Mouse (Mus musculus): ENCODE data around the gene 4921504E06Rik. TPM values are rescaled to one million over a fixed set of nuclear protein-coding genes. Genes with fewer than 3 reads are reported as not detected.

4921504E06Rik gene
- total RNA-seq (2021): not detected
- long read RNA-seq, experiment 1: 0 reads
- long read RNA-seq, experiment 2: 0 reads

DNA sequence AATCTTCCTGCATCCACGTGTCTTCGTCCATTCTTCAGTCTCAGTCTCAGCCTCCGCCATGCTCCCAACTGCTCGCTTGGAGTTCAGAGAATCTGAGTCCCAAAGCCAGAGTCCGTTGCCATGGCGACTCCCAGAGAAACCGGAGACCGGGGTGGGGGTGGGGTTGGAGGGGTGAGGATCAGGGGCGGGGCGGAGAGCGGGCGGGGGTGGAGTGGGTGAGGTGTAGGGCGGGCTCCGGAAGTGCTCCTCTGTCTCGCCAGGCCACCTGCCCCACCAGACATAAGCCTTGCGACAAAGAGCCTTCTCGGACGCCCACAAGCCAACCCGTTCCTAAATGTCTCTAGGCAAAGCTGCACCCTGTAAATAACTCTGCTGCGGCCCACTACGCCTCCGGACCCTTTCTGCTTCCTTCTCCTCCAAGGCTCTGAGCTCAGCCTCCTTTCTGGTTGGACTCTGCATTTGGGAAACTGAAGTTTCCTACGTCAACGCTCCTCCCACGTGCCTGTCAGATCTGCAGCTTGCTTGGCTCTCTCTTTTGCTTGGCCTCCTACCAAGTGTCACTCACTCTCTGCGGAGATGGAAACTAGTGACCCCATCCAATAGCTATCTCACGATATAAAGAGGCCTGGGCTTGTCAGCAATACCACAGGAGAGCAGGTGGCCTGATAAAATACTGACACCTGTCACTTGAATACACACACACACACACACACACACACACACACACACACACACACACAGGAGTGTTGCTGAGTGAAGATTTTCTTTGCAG is at the start of gene 4921504E06Rik:
Gene 4921504E06Rik (minus strand): TSS at position 94 of the 772 bp plus-strand sequence.
- intact Hi-C loops (cut with DNase I): loop anchor here (5.0 kb wide), 1 partner anchor 103 kb away; the partner anchor contains the start of gene Otud1
- DNase-seq (ENCODE audit: low spot score in 2 of 2): peak; percentile 84 to 93

DNA sequence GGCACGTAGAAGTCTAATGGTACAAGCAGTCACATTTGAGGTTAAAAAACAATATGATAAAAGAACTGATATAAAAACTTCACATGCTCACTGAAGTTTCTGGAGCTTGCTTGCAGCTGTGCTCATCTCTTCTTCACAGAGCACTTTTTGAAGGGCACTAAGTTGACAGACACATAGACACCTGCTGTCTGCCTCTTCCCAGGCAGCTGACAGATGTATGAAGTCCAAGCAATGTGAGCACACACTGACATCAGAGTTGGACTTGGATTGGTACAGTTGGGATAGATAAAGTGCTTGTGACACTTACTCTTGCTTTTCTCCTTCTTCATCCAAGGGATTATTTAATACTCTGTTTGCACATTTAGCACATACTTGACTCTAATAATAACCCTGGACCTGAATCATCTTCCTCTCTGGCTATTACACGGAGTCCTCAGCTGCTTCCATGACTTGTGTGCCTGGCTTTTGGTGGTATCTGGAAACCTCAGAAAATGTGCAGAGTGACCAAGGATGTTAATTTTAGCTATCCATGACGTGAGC is 47.7 kb upstream of the 4921504E06Rik start:
- no peak for DNase-seq (ENCODE audit: low spot score in 2 of 2)
- intact Hi-C loops (cut with DNase I): no loop called here

DNA sequence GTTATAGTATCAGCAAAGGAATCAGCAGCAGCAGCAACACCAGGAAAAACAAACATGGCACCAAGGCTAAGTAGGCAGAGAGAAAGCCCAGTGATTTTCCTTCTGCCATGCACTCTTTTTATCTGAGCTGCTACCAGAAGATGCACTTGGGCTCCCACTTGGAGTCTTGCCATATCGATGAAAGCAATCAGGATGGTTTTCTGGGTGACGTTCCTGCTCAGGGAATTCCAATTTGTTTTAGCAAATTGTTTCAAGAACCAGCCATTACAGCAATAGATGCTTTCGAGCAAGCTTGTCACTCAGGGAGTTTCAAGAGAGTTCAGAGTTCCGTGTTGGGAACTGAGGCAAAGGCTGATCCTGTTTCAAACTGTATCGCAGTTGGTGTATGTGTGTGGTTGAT is 47.1 kb upstream of the 4921504E06Rik start:
- no peak for DNase-seq (ENCODE audit: low spot score in 2 of 2)
- intact Hi-C loops (cut with DNase I): no loop called here

GRCm38 (mm10) chr2:19599801-19600200 is 46.1 kb upstream of the 4921504E06Rik start:
- intact Hi-C loops (cut with DNase I): no loop called here
- DNase-seq (ENCODE audit: low spot score in 2 of 2): peak in 1 of 2 experiments; percentile 12

- no peak for DNase-seq (ENCODE audit: low spot score in 2 of 2)
- intact Hi-C loops (cut with DNase I): no loop called here
These were observed 43.3 kb upstream of the 4921504E06Rik start for GRCm38 (mm10) chr2:19596988-19597387.

DNA sequence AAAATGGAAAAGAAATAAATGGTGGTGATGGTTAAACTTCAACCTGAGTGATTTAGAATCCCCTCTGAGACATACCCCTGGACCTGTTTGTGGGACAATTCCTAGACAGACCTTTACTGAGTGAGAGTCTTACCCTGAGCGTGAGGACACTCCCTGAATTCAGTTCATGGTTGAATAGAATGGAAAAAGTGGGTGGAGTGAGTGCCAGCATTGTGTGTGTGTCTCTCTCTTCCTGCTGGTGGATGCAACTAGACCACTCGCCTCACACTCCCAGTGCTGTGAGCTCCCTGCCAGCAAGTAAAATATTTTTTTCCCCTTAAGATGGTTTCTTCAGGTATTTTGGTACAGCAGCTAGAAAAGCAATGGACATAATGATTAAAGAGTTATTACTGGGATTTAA is 42.7 kb upstream of the 4921504E06Rik start:
- intact Hi-C loops (cut with DNase I): no loop called here
- DNase-seq (ENCODE audit: low spot score in 2 of 2): no peak

- DNase-seq (ENCODE audit: low spot score in 2 of 2): no peak
- intact Hi-C loops (cut with DNase I): no loop called here
These were observed 41.1 kb upstream of the 4921504E06Rik start for GRCm38 (mm10) chr2:19594856-19595255.

DNA sequence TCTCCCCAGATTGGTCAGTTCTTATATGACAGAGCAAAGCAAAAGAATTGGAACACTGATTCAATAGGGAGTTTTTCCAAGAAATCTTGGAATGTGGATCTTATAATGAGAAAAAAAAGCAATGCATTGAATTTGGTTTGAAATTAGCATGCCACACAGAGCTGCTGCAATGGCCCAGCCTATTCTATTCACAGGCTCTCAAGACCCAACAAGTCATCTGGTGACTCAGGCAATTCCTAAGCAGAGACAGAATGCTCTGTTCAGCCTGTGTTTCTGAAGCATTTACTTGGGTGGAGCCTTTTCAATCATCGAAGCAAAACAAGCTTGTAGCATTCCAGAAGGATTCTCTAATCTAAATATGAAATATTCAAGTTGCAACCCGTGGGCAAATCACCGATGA is 26.1 kb upstream of the 4921504E06Rik start:
- intact Hi-C loops (cut with DNase I): no loop called here

DNA sequence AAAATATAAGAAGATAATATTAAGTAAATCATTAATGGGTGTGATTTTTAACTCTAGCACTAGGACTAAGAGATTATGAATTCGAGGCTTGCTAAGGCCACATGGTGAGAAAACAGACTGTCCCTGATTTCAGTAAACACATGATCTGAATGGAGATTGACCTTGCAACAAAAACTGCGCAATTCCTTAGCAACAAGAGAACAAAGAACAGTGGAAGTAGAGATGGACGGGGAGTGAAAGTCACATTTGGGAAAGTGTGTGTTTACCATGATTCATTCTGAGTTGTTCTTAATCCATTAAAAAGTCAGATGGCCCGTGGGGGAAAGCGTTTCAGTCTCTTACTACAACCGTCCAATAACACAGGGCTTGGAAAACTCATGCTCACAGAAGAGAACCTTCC is 25.5 kb upstream of the 4921504E06Rik start:
- no peak for DNase-seq (ENCODE audit: low spot score in 2 of 2)
- intact Hi-C loops (cut with DNase I): no loop called here

More for the DNA sequence above, 26.1 kb upstream of the 4921504E06Rik start:
- no peak for DNase-seq (ENCODE audit: low spot score in 2 of 2)

- DNase-seq (ENCODE audit: low spot score in 2 of 2): no peak
- intact Hi-C loops (cut with DNase I): no loop called here
These were observed 8.6 kb upstream of the 4921504E06Rik start for GRCm38 (mm10) chr2:19562114-19562829.

GRCm38 (mm10) chr2:19560654-19561053 is 6.9 kb upstream of the 4921504E06Rik start:
- intact Hi-C loops (cut with DNase I): no loop called here

GRCm38 (mm10) chr2:19560071-19560470 is 6.4 kb upstream of the 4921504E06Rik start:
- intact Hi-C loops (cut with DNase I): no loop called here

More at GRCm38 (mm10) chr2:19560654-19561053, 6.9 kb upstream of the 4921504E06Rik start:
- no peak for DNase-seq (ENCODE audit: low spot score in 2 of 2)

DNA sequence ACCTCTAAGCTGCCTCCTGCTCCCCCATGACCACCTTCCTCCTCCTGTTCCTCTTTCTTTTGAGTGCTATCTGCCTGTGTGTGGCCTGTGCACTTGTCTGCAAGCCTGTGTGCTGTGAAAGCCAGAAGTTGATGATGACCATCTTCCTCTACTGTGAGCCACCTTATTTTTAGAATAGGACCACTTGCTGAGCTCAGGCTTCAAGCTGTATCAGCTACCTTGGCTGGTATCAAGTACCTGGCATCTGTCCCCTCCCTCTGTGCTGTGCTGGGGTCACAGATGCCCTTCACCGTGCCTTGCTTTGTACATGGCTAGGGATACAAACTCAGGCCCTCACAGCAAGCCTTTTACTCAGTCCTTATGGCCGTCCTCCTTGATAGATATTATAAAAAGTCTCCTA is 2.3 kb downstream of the 4921504E06Rik start:
- DNase-seq (ENCODE audit: low spot score in 2 of 2): no peak
- intact Hi-C loops (cut with DNase I): loop anchor here (5.0 kb wide), 1 partner anchor 106 kb away; the partner anchor contains the start of gene Otud1

More at GRCm38 (mm10) chr2:19560071-19560470, 6.4 kb upstream of the 4921504E06Rik start:
- DNase-seq (ENCODE audit: low spot score in 2 of 2): no peak

DNA sequence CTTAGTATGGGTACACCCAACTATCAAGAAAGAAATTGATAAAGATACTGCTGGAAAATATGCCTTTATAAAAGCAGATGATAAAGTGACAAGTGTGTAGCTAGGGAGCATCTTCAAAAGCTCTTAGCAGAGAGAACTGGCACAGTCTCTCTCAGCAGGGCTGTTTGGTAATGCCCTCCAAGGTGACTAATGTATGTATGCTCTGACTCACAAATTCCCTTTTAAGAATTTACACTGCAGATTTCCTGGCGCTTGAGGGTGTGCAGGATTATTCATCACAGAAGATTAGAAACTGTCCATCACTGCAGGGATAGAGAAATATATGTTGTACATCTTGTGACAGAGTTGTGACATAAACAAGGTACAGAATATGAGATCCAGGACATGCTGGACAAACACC is 12.8 kb downstream of the 4921504E06Rik start:
- intact Hi-C loops (cut with DNase I): no loop called here
- DNase-seq (ENCODE audit: low spot score in 2 of 2): no peak

DNA sequence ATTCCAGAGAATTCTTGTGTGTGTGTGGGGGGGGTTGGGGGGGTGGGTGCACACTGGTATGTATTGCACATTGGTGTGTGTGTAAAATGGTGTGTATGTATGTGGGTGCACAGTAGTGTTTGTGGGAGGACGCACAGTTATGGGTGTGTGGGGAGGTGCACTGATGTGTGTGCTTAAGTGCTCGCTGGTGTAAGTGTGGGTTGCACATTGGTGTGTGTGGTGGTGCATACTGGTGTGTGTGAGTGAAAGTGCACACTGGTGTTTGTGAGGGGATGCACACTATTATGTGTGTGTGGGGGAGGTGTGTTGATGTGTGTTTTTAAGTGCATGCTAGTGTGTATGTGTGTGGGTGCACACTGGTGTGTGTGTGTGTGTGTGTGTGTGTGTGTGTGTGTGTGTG is 24.3 kb downstream of the 4921504E06Rik start:
- intact Hi-C loops (cut with DNase I): loop anchor here (2.0 to 10.0 kb wide), 3 partner anchors 129 to 385 kb away; no protein-coding TSS in a partner anchor
- DNase-seq (ENCODE audit: low spot score in 2 of 2): no peak

GRCm38 (mm10) chr2:19528797-19529196 is 24.9 kb downstream of the 4921504E06Rik start:
- DNase-seq (ENCODE audit: low spot score in 2 of 2): peak; percentile 60 to 78

DNA sequence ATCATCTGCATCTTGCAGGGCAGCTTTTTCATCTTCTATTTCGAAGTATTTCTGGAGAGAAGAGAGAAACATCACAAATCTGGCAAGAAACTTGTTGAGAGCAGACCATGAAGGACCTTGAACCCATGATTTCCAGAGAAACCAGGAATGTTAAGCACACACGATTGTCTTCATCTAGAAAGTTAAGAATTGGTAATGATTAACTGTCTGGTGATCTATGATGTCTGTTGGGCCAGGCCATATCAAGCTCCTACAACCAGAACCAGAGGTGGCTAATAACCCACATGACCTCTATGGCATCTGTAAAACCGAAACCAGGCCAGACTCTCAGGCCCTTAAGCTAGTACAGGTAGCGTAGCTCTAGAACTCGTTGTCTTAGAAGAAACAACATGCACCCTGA is 29.6 kb downstream of the 4921504E06Rik start:
- no peak for DNase-seq (ENCODE audit: low spot score in 2 of 2)
- intact Hi-C loops (cut with DNase I): loop anchor here (10.0 kb wide), 1 partner anchor 391 kb away; no protein-coding TSS in a partner anchor

More at GRCm38 (mm10) chr2:19528797-19529196, 24.9 kb downstream of the 4921504E06Rik start:
- intact Hi-C loops (cut with DNase I): loop anchor here (2.0 to 10.0 kb wide), 3 partner anchors 130 to 386 kb away; no protein-coding TSS in a partner anchor

- peak; percentile 40 to 67 for DNase-seq (ENCODE audit: low spot score in 2 of 2)
- intact Hi-C loops (cut with DNase I): loop anchor here (10.0 kb wide), 1 partner anchor 393 kb away; no protein-coding TSS in a partner anchor
These were observed 32.1 kb downstream of the 4921504E06Rik start for GRCm38 (mm10) chr2:19521662-19522061.

- DNase-seq (ENCODE audit: low spot score in 2 of 2): no peak
- intact Hi-C loops (cut with DNase I): loop anchor here (10.0 kb wide), 1 partner anchor 394 kb away; no protein-coding TSS in a partner anchor
These were observed 33.1 kb downstream of the 4921504E06Rik start for GRCm38 (mm10) chr2:19520617-19521016.
